Mouse (Mus musculus): ENCODE measurements at regions not wholly inside any gene's neighbourhood (a gene's known extent, or its start where the extent isn't known, plus 50 kb on each side); places are given as distances from the start of the nearest gene placed in this dataset.

DNA sequence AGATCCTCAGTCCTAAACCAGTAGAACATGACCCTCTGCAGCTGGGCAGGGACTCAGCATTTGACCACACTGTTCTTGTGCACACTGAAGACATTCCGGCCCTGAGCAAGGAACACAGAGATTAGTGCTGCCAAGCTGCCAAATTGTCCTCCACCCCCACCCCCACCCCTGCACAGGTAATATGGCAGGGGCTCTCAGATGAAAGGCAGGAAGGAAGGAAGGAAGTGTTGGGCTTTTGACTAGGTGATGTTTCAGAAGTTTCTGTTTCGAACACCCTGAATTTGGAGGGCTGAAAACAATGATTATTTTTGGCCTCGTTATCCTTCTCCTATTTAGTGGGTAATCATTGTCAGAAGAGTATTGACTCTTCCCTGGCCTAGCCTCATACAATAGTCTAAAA lies 96.8 kb upstream of the Npas2 start:
- Histone ChIP-seq H3K9ac (replicated peaks; ENCODE audit: low read length) (no peak overlapping the region), H3K9me3 (ENCODE audit: low read length) (peaks cover 2% of the 10 kb centered on the region; the same call in 1 of the 2 replicates), H3K36me3 (ENCODE audit: insufficient read depth, low read length) (no peaks in the 10 kb centered on the region), H3K4me1 (ENCODE audit: insufficient read depth, low read length) (no peaks in the 10 kb centered on the region), H3K27me3 (ENCODE audit: insufficient read depth, low read length) (no peaks in the 10 kb centered on the region), H3K4me2 (replicated peaks; ENCODE audit: low read depth, low read length) (no peak overlapping the region), H3K4me3 (ENCODE audit: low read length) (no peak overlapping the region), H3K27ac (ENCODE audit: low read length) (no peak overlapping the region)
- 77% methylated on average over 3 of the region's 3 CpGs for WGBS
- ATAC-seq (ENCODE audit: low FRiP score, low TSS enrichment): no peak

DNA sequence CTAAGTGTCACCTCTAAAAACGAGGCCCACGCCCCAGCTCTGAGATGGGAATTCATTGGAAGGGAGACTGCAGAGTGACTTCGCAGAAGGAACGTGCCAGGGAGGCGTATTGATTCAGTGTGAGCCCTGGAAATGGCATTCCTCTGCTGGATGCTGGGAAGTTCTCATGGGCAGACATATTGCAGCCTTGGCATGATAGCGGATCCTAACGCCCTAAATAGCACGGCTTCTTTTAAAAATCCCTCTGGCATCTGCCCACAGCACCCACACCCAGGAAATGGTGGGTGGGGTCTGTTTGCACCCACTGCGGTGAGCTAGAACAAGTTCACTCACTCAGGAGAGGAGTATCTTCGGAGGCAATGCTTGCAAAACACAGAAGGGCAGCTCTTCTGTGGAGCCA lies 96.0 kb upstream of the Npas2 start:
- no peak overlapping the region for H3K4me3 ChIP-seq (ENCODE audit: low read length)
- ATAC-seq (ENCODE audit: low FRiP score, low TSS enrichment): no peak
- 90% methylated on average over 10 of the region's 10 CpGs for WGBS
- no peak overlapping the region for H3K4me2 ChIP-seq (replicated peaks; ENCODE audit: low read depth, low read length)
- no peaks in the 10 kb centered on the region for H3K36me3 ChIP-seq (ENCODE audit: insufficient read depth, low read length)
- H3K4me1 ChIP-seq (ENCODE audit: insufficient read depth, low read length): no peaks in the 10 kb centered on the region
- no peak overlapping the region for H3K9ac ChIP-seq (replicated peaks; ENCODE audit: low read length)
- H3K27me3 ChIP-seq (ENCODE audit: insufficient read depth, low read length): no peaks in the 10 kb centered on the region
- H3K9me3 ChIP-seq (ENCODE audit: low read length): peaks cover 2% of the 10 kb centered on the region; the same call in 1 of the 2 replicates
- H3K27ac ChIP-seq (ENCODE audit: low read length): no peak overlapping the region

DNA sequence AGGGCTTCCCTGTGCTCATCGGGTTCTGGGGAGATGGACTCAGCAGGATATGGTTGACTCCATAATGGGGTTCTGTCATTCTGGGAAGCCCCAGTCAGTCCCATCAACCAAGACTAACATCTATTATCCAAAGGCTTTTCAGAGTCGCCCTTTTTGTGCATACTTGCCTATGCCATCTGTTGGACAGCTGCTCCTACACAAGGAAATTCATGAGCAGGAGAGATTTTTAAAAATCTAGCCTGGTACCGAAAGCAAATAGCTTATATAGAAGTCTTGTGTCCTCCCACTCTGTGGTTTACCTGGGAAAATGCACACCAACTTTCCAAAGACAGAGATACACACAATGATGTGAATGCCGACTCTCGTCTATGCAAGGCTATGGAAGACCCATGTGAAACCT lies 95.4 kb upstream of the Npas2 start:
- no peak overlapping the region for H3K9ac ChIP-seq (replicated peaks; ENCODE audit: low read length)
- H3K4me1 ChIP-seq (ENCODE audit: insufficient read depth, low read length): no peaks in the 10 kb centered on the region
- H3K36me3 ChIP-seq (ENCODE audit: insufficient read depth, low read length): no peaks in the 10 kb centered on the region
- H3K27ac ChIP-seq (ENCODE audit: low read length): no peak overlapping the region
- peaks cover 2% of the 10 kb centered on the region; the same call in 1 of the 2 replicates for H3K9me3 ChIP-seq (ENCODE audit: low read length)
- H3K4me3 ChIP-seq (ENCODE audit: low read length): no peak overlapping the region
- WGBS: 96% methylated on average over 5 of the region's 5 CpGs
- ATAC-seq (ENCODE audit: low FRiP score, low TSS enrichment): no peak
- H3K27me3 ChIP-seq (ENCODE audit: insufficient read depth, low read length): no peaks in the 10 kb centered on the region
- no peak overlapping the region for H3K4me2 ChIP-seq (replicated peaks; ENCODE audit: low read depth, low read length)

DNA sequence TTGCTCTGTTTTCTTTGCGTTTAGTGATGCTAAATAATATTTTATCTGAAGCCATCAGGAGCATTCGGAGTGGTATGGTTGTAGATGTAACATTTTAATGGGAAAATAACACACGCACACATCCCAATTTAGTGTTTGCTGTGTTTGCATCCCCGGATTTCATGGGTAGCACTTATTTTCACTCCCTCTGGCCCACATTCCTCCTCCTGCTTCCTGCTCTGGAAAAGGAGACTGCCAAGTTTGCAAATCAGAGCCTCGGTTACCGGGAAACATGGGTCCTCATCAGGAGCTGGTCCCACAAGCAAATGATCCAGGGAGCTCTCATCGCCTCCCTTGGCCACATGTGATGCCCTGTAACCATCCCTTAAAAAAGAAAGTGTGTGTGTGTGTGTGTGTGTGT lies 94.3 kb upstream of the Npas2 start:
- no peak overlapping the region for H3K4me3 ChIP-seq (ENCODE audit: low read length)
- no peak for ATAC-seq (ENCODE audit: low FRiP score, low TSS enrichment)
- 68% methylated on average over 7 of the region's 7 CpGs for WGBS
- no peak overlapping the region for H3K27ac ChIP-seq (ENCODE audit: low read length)
- H3K36me3 ChIP-seq (ENCODE audit: insufficient read depth, low read length): no peaks in the 10 kb centered on the region
- H3K9ac ChIP-seq (replicated peaks; ENCODE audit: low read length): no peak overlapping the region
- H3K27me3 ChIP-seq (ENCODE audit: insufficient read depth, low read length): no peaks in the 10 kb centered on the region
- H3K9me3 ChIP-seq (ENCODE audit: low read length): peaks cover 2% of the 10 kb centered on the region; the same call in 1 of the 2 replicates
- no peaks in the 10 kb centered on the region for H3K4me1 ChIP-seq (ENCODE audit: insufficient read depth, low read length)
- no peak overlapping the region for H3K4me2 ChIP-seq (replicated peaks; ENCODE audit: low read depth, low read length)

DNA sequence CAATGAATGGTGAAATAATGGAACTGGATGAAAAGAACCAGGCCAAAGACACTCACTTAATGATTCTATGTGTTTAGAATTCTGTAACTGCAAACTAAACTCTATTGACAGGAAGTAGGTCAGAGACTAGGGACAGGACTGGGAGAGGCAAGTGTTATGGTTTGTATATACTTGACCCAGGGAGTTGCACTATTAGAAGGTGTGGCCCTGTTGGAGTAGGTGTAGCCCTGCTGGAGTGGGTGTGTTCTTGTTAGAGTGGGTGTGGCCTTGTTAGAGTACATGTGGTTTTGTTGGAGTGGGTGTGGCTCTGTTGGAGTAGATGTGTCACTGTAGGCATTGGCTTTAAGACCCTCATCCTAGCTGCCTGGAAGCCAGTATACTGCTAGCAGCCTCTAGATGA lies 93.0 kb upstream of the Npas2 start:
- Histone ChIP-seq H3K4me3 (ENCODE audit: low read length) (no peak overlapping the region), H3K4me1 (ENCODE audit: insufficient read depth, low read length) (no peaks in the 10 kb centered on the region), H3K4me2 (replicated peaks; ENCODE audit: low read depth, low read length) (no peak overlapping the region), H3K9me3 (ENCODE audit: low read length) (peaks cover 2% of the 10 kb centered on the region; the same call in 1 of the 2 replicates), H3K36me3 (ENCODE audit: insufficient read depth, low read length) (no peaks in the 10 kb centered on the region), H3K27me3 (ENCODE audit: insufficient read depth, low read length) (no peaks in the 10 kb centered on the region), H3K27ac (ENCODE audit: low read length) (no peak overlapping the region), H3K9ac (replicated peaks; ENCODE audit: low read length) (no peak overlapping the region)
- no peak for ATAC-seq (ENCODE audit: low FRiP score, low TSS enrichment)

DNA sequence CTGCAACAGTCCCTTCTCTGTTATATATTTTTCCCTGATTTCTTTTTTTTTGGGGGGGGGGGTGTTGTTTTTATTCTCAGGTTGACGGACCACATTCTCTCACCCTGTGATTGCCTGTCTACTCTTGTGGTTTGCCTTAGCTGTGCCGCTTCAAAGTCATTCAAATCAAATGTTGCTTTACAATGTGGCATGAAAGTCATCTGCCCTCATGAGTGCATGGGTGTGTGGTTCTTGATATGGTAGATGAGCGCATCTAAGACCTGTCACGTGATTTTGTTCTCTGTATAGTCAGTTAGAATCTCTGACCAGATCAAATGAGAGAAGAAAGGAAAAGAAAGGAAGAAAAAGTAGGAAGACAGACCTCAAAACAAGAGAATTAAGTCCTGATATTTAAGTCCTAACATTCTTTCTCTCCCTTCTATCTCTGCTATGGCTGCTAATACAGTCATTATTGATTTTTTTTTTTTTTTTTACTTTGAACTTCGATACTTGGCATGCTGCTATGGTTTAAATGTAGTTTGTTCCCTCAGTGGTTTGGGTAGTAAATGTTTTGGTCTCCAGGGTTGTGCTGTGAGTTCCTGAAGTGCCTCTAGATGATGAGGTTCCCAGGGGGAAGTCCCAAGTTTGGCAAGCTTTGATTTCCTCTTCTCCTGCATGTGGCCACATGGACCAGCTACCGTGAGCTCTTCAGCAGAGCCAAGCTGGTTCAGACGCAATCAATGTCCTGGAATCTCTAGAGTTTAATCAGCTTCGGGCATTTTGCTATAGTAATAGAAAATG lies 91.2 kb upstream of the Npas2 start:
- H3K27me3 ChIP-seq (ENCODE audit: insufficient read depth, low read length): no peaks in the 10 kb centered on the region
- no peak overlapping the region for H3K27ac ChIP-seq (ENCODE audit: low read length)
- peaks cover 2% of the 10 kb centered on the region; the same call in 1 of the 2 replicates for H3K9me3 ChIP-seq (ENCODE audit: low read length)
- ATAC-seq (ENCODE audit: low FRiP score, low TSS enrichment): no peak
- H3K4me3 ChIP-seq (ENCODE audit: low read length): no peak overlapping the region
- no peaks in the 10 kb centered on the region for H3K4me1 ChIP-seq (ENCODE audit: insufficient read depth, low read length)
- no peak overlapping the region for H3K4me2 ChIP-seq (replicated peaks; ENCODE audit: low read depth, low read length)
- H3K9ac ChIP-seq (replicated peaks; ENCODE audit: low read length): no peak overlapping the region
- 80% methylated on average over 8 of the region's 8 CpGs for WGBS
- H3K36me3 ChIP-seq (ENCODE audit: insufficient read depth, low read length): no peaks in the 10 kb centered on the region

DNA sequence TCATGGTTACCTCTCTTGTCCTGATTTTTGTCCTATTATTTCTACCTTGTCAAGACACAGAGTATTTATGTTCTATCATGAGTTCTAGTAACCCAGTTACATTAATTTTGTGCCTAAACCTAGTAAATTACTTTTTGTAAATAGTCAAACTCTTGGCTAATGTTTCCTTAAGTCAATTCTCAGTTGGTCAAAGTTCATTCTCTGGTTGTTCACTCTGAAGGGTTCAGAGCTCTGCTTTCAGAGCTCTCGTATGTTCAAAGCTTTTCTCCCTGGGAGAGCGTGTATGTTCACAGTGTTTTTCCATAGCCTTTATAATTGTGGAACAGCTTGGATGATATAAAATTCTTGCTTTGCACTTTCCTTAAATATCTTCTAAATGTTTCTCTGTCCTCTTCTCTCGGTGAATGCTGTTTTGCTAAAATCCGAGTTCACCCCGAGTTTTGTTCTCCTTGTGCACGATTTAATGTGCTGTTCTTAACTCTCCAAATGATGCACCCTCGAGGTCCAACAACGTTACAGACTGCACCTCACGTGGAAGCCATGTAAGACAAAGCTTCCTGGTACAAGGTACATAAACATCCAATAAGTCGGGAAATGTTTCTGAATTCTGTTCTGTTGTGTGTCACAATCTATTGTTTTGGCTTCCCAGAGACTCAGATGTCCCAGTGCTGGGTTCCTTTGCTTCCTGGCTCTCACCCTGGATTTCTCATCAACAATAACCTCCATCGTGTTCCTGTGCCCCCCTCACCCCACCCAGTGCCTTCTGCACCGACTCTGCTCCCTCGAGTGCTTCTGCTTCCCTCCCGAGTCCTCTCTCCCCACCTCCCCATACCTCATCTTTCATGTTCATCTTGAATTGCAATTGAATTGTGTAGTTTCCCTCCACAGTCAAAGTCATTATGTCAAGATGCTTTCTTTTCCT lies 90.3 kb upstream of the Npas2 start:
- H3K9me3 ChIP-seq (ENCODE audit: low read length): peaks cover 2% of the 10 kb centered on the region; the same call in 1 of the 2 replicates
- H3K4me3 ChIP-seq (ENCODE audit: low read length): no peak overlapping the region
- H3K4me2 ChIP-seq (replicated peaks; ENCODE audit: low read depth, low read length): no peak overlapping the region
- H3K27me3 ChIP-seq (ENCODE audit: insufficient read depth, low read length): no peaks in the 10 kb centered on the region
- no peak for ATAC-seq (ENCODE audit: low FRiP score, low TSS enrichment)
- no peak overlapping the region for H3K9ac ChIP-seq (replicated peaks; ENCODE audit: low read length)
- 68% methylated on average over 14 of the region's 14 CpGs for WGBS
- no peaks in the 10 kb centered on the region for H3K4me1 ChIP-seq (ENCODE audit: insufficient read depth, low read length)
- H3K27ac ChIP-seq (ENCODE audit: low read length): peak overlapping the region; percentile 49
- H3K36me3 ChIP-seq (ENCODE audit: insufficient read depth, low read length): no peaks in the 10 kb centered on the region

DNA sequence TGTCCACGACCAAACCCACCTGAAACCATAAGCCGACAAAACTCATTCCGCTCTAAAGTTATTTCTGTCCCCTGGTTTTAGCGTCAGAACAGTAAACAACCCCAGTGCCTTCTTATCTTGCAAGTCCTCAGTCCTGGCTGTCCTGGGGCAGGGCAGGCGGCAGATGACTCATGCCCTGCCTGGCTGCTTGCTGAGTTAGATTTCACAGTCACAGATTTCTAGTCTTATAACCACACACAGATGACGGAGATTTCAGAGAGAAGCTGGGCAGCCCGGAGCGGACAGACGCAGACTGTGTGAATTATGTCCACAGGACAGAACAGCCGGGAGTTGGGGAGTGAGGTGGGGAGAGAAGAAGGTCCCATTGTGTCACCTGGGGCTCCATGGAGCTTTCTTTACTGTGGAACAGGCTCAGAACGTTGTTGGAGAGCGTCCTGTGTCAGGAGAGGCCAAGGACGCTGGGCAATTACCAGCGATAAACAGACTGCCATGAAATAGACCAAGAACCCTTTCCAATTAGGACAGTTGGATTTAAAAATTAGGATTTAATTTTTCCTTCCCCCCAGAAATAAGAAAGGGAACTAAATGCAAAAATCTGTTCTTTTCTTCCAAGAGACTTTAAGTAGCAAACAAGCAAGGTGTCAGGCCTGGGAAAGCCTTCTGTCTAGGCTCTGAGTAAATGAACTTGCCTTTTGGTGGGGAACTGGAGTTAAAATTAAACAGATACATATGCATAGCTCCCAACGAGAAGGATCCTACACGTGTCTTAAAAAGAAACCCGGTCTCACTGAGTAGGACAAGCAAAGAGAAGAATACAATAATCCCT lies 87.8 kb upstream of the Npas2 start:
- H3K4me2 ChIP-seq (replicated peaks; ENCODE audit: low read depth, low read length): no peak overlapping the region
- ATAC-seq (ENCODE audit: low FRiP score, low TSS enrichment): no peak

DNA sequence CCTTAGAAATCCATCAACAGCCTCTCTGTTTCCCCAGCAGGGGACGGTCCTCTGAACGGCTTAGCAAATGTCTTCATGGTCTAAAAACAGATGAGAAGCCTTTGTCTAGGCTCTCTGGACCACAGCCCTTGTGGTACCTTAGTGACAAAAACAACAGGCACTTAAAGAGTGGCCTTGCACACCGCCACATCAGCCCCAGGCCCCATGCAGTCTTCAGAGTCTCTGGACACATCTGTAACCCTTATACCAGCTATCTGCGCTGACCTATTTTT lies 87.2 kb upstream of the Npas2 start:
- ATAC-seq (ENCODE audit: low FRiP score, low TSS enrichment): no peak
- 77% methylated on average over 4 of the region's 4 CpGs for WGBS
- Histone ChIP-seq H3K27ac (ENCODE audit: low read length) (no peak overlapping the region), H3K9ac (replicated peaks; ENCODE audit: low read length) (no peak overlapping the region), H3K4me3 (ENCODE audit: low read length) (no peak overlapping the region), H3K36me3 (ENCODE audit: insufficient read depth, low read length) (no peaks in the 10 kb centered on the region), H3K4me1 (ENCODE audit: insufficient read depth, low read length) (no peaks in the 10 kb centered on the region), H3K27me3 (ENCODE audit: insufficient read depth, low read length) (no peaks in the 10 kb centered on the region), H3K4me2 (replicated peaks; ENCODE audit: low read depth, low read length) (no peak overlapping the region), H3K9me3 (ENCODE audit: low read length) (no peaks in the 10 kb centered on the region)

More for the DNA sequence above, 87.8 kb upstream of the Npas2 start:
- Histone ChIP-seq H3K9me3 (ENCODE audit: low read length) (no peaks in the 10 kb centered on the region), H3K9ac (replicated peaks; ENCODE audit: low read length) (no peak overlapping the region), H3K4me3 (ENCODE audit: low read length) (no peak overlapping the region), H3K36me3 (ENCODE audit: insufficient read depth, low read length) (no peaks in the 10 kb centered on the region), H3K27ac (ENCODE audit: low read length) (no peak overlapping the region), H3K4me1 (ENCODE audit: insufficient read depth, low read length) (no peaks in the 10 kb centered on the region), H3K27me3 (ENCODE audit: insufficient read depth, low read length) (no peaks in the 10 kb centered on the region)
- 59% methylated on average over 17 of the region's 17 CpGs for WGBS

All from kidney, embryonic 16.5 days (tissue).